Mouse (Mus musculus): ENCODE data around the gene Igf2bp3. TPM values are rescaled to one million over a fixed set of nuclear protein-coding genes. Genes with fewer than 3 reads are reported as not detected.

Gene Igf2bp3
- 0.61 TPM for polyA plus RNA-seq (2017; shearing (Covaris generic))

GRCm38 (mm10) chr6:49214928-49215747 is at the start of gene Igf2bp3:
Gene Igf2bp3, minus strand, starts transcription at chr6:49214957.

DNA sequence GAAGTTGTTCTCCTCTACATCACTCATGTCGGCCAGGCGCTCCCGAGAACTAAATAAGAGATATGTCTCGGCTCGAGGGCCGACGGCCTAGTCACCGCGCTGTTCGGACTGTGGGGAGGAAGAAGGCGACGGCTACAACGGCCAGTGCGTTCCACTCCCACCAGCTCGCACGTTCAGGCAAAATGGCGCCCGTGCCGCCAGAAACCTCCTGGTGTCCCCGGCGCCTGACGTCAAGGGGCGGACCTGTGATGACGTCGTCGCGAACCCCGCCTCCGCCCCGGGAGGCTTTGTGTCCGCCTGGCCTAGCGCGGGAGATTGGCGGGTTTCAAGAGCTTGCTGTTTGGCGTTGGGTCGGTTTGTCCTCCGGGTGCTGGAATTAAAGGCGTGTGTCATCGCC is 49.1 kb upstream of the Igf2bp3 start, which contains the start of gene Tra2a:
TSS of gene Tra2a (minus strand) at position 187 of the 397 bp plus-strand sequence.

GRCm38 (mm10) chr6:49073304-49074116 is 141.2 kb downstream of the Igf2bp3 start, which contains the start of gene Malsu1:
Gene Malsu1, plus strand, starts transcription at chr6:49073795.

GRCm38 (mm10) chr6:49036275-49037267 is 178.2 kb downstream of the Igf2bp3 start, which contains the start of gene Gpnmb:
Gene Gpnmb, plus strand, starts transcription at chr6:49036546.

Other genes with a start within 250 kb of the Igf2bp3 start
- gene Doxl2, start 240.0 kb downstream of the Igf2bp3 start, polyA plus RNA-seq (2017; shearing (Covaris generic)), result not detected
- 0.32 TPM for gene Svs1, start 228.1 kb downstream of the Igf2bp3 start, polyA plus RNA-seq (2017; shearing (Covaris generic))
- 0.72 TPM for gene Gpnmb, start 178.4 kb downstream of the Igf2bp3 start, polyA plus RNA-seq (2017; shearing (Covaris generic))
- gene Malsu1, start 141.2 kb downstream of the Igf2bp3 start, polyA plus RNA-seq (2017; shearing (Covaris generic)), result 57.5 TPM
- gene Tra2a, start 49.1 kb upstream of the Igf2bp3 start, polyA plus RNA-seq (2017; shearing (Covaris generic)), result 68.5 TPM
- gene Ccdc126, start 104.3 kb upstream of the Igf2bp3 start, polyA plus RNA-seq (2017; shearing (Covaris generic)), result 6.4 TPM
- 4.3 TPM for gene Fam221a, start 152.8 kb upstream of the Igf2bp3 start, polyA plus RNA-seq (2017; shearing (Covaris generic))
- gene Stk31, start 180.6 kb upstream of the Igf2bp3 start, polyA plus RNA-seq (2017; shearing (Covaris generic)), result not detected